Mouse (Mus musculus): ENCODE measurements around the gene Trak1. TPM values are rescaled to one million over a fixed set of nuclear protein-coding genes. Genes with fewer than 3 reads are reported as not detected.

Trak1 gene
- total and polyA plus RNA-seq, 3 experiments = 8.2 to 28.6 (median 18.1) TPM

DNA sequence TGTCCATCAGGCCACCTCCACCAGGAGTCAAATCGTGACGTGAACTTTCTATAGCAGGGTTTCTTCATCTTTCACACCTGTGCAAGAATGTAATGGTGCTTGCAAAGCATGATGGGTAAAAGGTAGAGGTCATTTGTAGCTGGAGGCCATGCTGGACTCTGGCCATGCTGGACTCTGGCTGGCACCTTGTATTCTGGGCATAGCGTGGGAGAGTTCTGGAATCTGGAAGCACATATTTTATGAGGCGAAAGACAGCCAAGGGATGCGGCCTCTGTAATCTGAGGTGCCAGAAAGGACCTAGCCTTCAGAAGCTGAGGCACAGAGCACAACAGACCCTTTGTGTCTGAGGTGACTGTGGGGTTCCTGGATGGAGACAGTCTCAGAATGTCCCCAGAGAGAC is 78.8 kb downstream of the Trak1 start:
- peaks cover 0 to 44% of the 10 kb centered on the region in 2 experiments for H3K36me3 ChIP-seq (replicated peaks in 1 of 2; ENCODE audit: control insufficient read depth in 1 of 2, insufficient read depth in 1 of 2, low read length in 1 of 2)
- TF ChIP-seq NRF1 (IDR thresholded peaks at IDR 0.05; ENCODE audit: low read depth, low read length) = no peak
- no peak for TF ChIP-seq IRF4 (IDR thresholded peaks at IDR 0.05; ENCODE audit: low read depth, low read length)
- no peak for TF ChIP-seq NELFE (IDR thresholded peaks at IDR 0.05; ENCODE audit: low read depth, low read length)
- TF ChIP-seq CHD2 (IDR thresholded peaks at IDR 0.05; ENCODE audit: low read length) = no peak
- no peak for TF ChIP-seq ELF1 (IDR thresholded peaks at IDR 0.05; ENCODE audit: low read depth, low read length)
- TF ChIP-seq ZKSCAN1 (IDR thresholded peaks at IDR 0.05; ENCODE audit: borderline replicate concordance, low read depth, low read length) = no peak
- TF ChIP-seq UBTF (IDR thresholded peaks at IDR 0.05; ENCODE audit: low read depth, low read length) = no peak
- no peak for TF ChIP-seq ZC3H11A (IDR thresholded peaks at IDR 0.05; ENCODE audit: low read depth, low read length)
- TF ChIP-seq GABPA (IDR thresholded peaks at IDR 0.05; ENCODE audit: insufficient replicate concordance, low read depth, low read length) = no peak
- TF ChIP-seq TCF12 (IDR thresholded peaks at IDR 0.05; ENCODE audit: low read depth, low read length) = no peak
- no peak for TF ChIP-seq POLR2A (IDR thresholded peaks at IDR 0.05; ENCODE audit: low read depth, low read length)
- no peak for TF ChIP-seq MXI1 (IDR thresholded peaks at IDR 0.05; ENCODE audit: low read depth, low read length)
- TF ChIP-seq SIN3A (IDR thresholded peaks at IDR 0.05; ENCODE audit: low read length) = no peak
- no peak for TF ChIP-seq MYC (IDR thresholded peaks at IDR 0.05; ENCODE audit: low read depth, low read length)
- TF ChIP-seq MAFK (IDR thresholded peaks at IDR 0.05; ENCODE audit: insufficient replicate concordance, low read length) = no peak
- no peak for TF ChIP-seq ZMIZ1 (IDR thresholded peaks at IDR 0.05; ENCODE audit: low read depth, low read length)
- no peak for TF ChIP-seq ZNF384 (IDR thresholded peaks at IDR 0.05; ENCODE audit: low read depth, low read length)
- TF ChIP-seq EP300 (IDR thresholded peaks at IDR 0.05; ENCODE audit: low read length) = no peak
- no peak overlapping the region for H3K4me3 ChIP-seq (replicated peaks in 1 of 3; ENCODE audit: low read depth in 2 of 3, low read length in 2 of 3, poor library complexity in 1 of 3)
- no peaks in the 10 kb centered on the region for H3K27me3 ChIP-seq (replicated peaks)
- no peak overlapping the region for H3K27ac ChIP-seq (ENCODE audit: insufficient read depth, low read depth)
- no peaks in the 10 kb centered on the region for H3K79me2 ChIP-seq (replicated peaks; ENCODE audit: control insufficient read depth, extremely low read depth, insufficient read depth, poor library complexity, severe bottlenecking)
- dilution Hi-C loops (cut with MboI; ENCODE audit: extremely low pct_ligation_motif_present, extremely low pct_unique_long_range_greater_than_20kb, low sequenced_read_pairs) = no loop called here
- H3K9ac ChIP-seq (ENCODE audit: insufficient read depth, low read depth) = no peak overlapping the region
- peaks cover 2% of the 10 kb centered on the region for H3K9me3 ChIP-seq (replicated peaks; ENCODE audit: low read length)
- H3K4me1 ChIP-seq (ENCODE audit: control insufficient read depth in 1 of 2, insufficient read depth in 2 of 2) = peaks cover 12 to 41% of the 10 kb centered on the region in 2 experiments
- in situ Hi-C loops (cut with MboI; ENCODE audit: low pct_ligation_motif_present, low pct_unique_long_range_greater_than_20kb, low sequenced_read_pairs) = loop anchor here (10.0 kb wide), 1 partner anchor 121 kb away; no protein-coding TSS in a partner anchor
- no peak overlapping the region for H3K4me2 ChIP-seq (ENCODE audit: insufficient read depth, low read depth, poor library complexity, severe bottlenecking)
- no peak for DNase-seq (ENCODE audit: extremely low read depth)

DNA sequence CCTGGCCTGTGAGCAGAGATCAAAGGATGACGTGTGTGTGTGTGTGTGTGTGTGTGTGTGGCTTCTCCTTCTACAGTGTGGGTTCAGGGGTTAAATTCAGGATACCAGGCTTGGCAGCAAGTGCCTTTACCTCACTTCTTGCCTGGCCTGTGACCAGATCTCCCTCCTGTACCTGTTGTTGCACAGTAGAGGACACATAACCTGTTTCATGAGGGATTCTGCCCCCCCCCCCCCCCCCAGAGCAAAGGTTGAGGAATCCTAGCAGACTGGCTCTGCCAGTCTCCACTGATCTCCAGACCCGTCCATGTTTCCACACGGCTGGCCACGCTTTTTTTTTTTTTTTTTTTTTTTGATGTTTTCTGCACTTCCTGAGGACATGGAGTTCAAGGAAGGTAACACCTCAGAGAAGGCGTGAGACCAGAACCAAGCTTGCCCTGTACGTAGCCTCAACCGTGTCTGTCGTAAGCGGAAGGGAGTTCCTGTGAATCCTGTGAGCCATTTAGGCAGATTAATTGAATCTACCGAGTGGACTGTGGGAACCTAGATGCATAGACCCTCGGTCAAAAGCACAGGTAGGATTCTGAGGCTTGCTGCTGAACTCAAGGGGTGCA is 83.1 kb downstream of the Trak1 start:
- Histone ChIP-seq H3K9ac (ENCODE audit: insufficient read depth, low read depth) (no peak overlapping the region), H3K4me1 (ENCODE audit: control insufficient read depth in 1 of 2, insufficient read depth in 2 of 2) (peaks cover 14 to 39% of the 10 kb centered on the region in 2 experiments), H3K79me2 (replicated peaks; ENCODE audit: control insufficient read depth, extremely low read depth, insufficient read depth, poor library complexity, severe bottlenecking) (no peaks in the 10 kb centered on the region; the same call in 1 of the 2 replicates), H3K9me3 (replicated peaks; ENCODE audit: low read length) (peaks cover 2% of the 10 kb centered on the region), H3K27me3 (replicated peaks) (no peaks in the 10 kb centered on the region), H3K36me3 (replicated peaks in 1 of 2; ENCODE audit: control insufficient read depth in 1 of 2, insufficient read depth in 1 of 2, low read length in 1 of 2) (peaks cover 0 to 47% of the 10 kb centered on the region in 2 experiments), H3K4me3 (replicated peaks in 1 of 3; ENCODE audit: low read depth in 2 of 3, low read length in 2 of 3, poor library complexity in 1 of 3) (no peak overlapping the region), H3K4me2 (ENCODE audit: insufficient read depth, low read depth, poor library complexity, severe bottlenecking) (no peak overlapping the region), H3K27ac (ENCODE audit: insufficient read depth, low read depth) (no peak overlapping the region)
- DNase-seq (ENCODE audit: extremely low read depth) = no peak
- in situ Hi-C loops (cut with MboI; ENCODE audit: low pct_ligation_motif_present, low pct_unique_long_range_greater_than_20kb, low sequenced_read_pairs) (loop anchor here (10.0 kb wide), 1 partner anchor 64 kb away; no protein-coding TSS in a partner anchor), dilution Hi-C loops (cut with MboI; ENCODE audit: extremely low pct_ligation_motif_present, extremely low pct_unique_long_range_greater_than_20kb, low sequenced_read_pairs) (no loop called here)
- TF ChIP-seq RAD21 (IDR thresholded peaks at IDR 0.05; ENCODE audit: low read depth, low read length) (no peak), JUN (IDR thresholded peaks at IDR 0.05; ENCODE audit: insufficient read depth, low read depth, low read length) (no peak), EP300 (IDR thresholded peaks at IDR 0.05; ENCODE audit: low read length) (no peak), HCFC1 (IDR thresholded peaks at IDR 0.05; ENCODE audit: low read depth, low read length) (no peak), ELF1 (IDR thresholded peaks at IDR 0.05; ENCODE audit: low read depth, low read length) (no peak), SIN3A (IDR thresholded peaks at IDR 0.05; ENCODE audit: low read length) (no peak), ZKSCAN1 (IDR thresholded peaks at IDR 0.05; ENCODE audit: borderline replicate concordance, low read depth, low read length) (no peak), CHD2 (IDR thresholded peaks at IDR 0.05; ENCODE audit: low read length) (no peak)
